Comparison of ENCODE assay signal across 8 mouse cellular contexts in the genomic region with DNA sequence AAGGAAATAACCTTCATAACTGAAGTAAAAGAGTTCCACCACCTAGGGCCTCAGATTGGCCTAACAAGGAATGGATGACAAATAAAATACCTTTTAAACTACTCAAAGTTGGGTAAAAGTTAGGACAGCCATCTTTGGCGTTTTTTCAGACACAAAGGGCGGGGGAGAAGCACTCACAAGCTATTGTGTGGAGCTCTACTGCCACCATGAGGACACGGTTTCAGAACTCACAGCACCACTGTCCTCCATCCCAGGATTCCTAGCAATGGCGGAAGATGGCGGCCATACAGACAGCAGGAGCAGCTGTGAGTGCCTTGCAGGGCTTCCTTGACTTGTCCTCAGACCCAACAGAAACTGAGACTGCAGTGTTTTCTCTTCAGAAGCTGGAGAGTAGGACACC.
DNase-seq lines count a peak whose midpoint lies in the region; ATAC-seq lines count a peak whose summit lies in the region.
"Had no signal": no experiment of that assay in that cellular context is flagged by ENCODE, and none has a peak within 500 bp of the region (broad histone marks: within the 10 kb centered on the region; RNA-seq: fewer than 3 reads in every experiment).

No protein-coding gene starts in this region.

- WGBS in forebrain, embryonic 16.5 days: 68% methylated on average over 5 of the region's 5 CpGs
- 56% methylated on average over 5 of the region's 5 CpGs for WGBS in kidney, embryonic 16.5 days
- 79% methylated on average over 5 of the region's 5 CpGs for WGBS in midbrain, embryonic 11.5 days

- H3K4me3 ChIP-seq in forebrain, embryonic 16.5 days (replicated peaks; ENCODE audit: low read length): no peak overlapping the region
- peak overlapping the region; percentile 16; the same call in 1 of the 2 replicates for H3K4me3 ChIP-seq in kidney, embryonic 16.5 days (ENCODE audit: low read length)
- no peak overlapping the region for H3K4me3 ChIP-seq in midbrain, embryonic 11.5 days (ENCODE audit: low read depth, low read length)
- H3K4me3 ChIP-seq: neural tube, embryonic 12.5 days had no signal

- no peaks in the 10 kb centered on the region for H3K27me3 ChIP-seq in forebrain, embryonic 16.5 days (replicated peaks; ENCODE audit: control insufficient read depth, insufficient read depth, low read length)
- H3K27me3 ChIP-seq in kidney, embryonic 16.5 days (ENCODE audit: insufficient read depth, low read length): no peaks in the 10 kb centered on the region
- H3K27me3 ChIP-seq in midbrain, embryonic 11.5 days (ENCODE audit: control insufficient read depth, insufficient read depth, low read length): no peaks in the 10 kb centered on the region
- H3K27me3 ChIP-seq: neural tube, embryonic 12.5 days had no signal

- H3K9me3 ChIP-seq in forebrain, embryonic 16.5 days (ENCODE audit: control insufficient read depth, low read length): no peaks in the 10 kb centered on the region
- no peaks in the 10 kb centered on the region for H3K9me3 ChIP-seq in kidney, embryonic 16.5 days (ENCODE audit: low read length)
- H3K9me3 ChIP-seq in midbrain, embryonic 11.5 days (ENCODE audit: control insufficient read depth, low read length): no peaks in the 10 kb centered on the region
- H3K9me3 ChIP-seq: neural tube, embryonic 12.5 days had no signal

- H3K4me1 ChIP-seq in forebrain, embryonic 16.5 days (replicated peaks; ENCODE audit: control insufficient read depth, insufficient read depth, low read length): no peaks in the 10 kb centered on the region
- no peaks in the 10 kb centered on the region for H3K4me1 ChIP-seq in kidney, embryonic 16.5 days (ENCODE audit: insufficient read depth, low read length)
- H3K4me1 ChIP-seq in midbrain, embryonic 11.5 days (ENCODE audit: control insufficient read depth, insufficient read depth, low read length): no peaks in the 10 kb centered on the region
- H3K4me1 ChIP-seq: neural tube, embryonic 12.5 days had no signal

- peak overlapping the region; percentile 25 for H3K4me2 ChIP-seq in forebrain, embryonic 16.5 days (ENCODE audit: low read length)
- no peak overlapping the region for H3K4me2 ChIP-seq in kidney, embryonic 16.5 days (replicated peaks; ENCODE audit: low read depth, low read length)
- H3K4me2 ChIP-seq in midbrain, embryonic 11.5 days: no peak overlapping the region
- H3K4me2 ChIP-seq: neural tube, embryonic 12.5 days had no signal

- no peak overlapping the region for H3K9ac ChIP-seq in forebrain, embryonic 16.5 days (replicated peaks; ENCODE audit: low read depth, low read length)
- no peak overlapping the region for H3K9ac ChIP-seq in kidney, embryonic 16.5 days (replicated peaks; ENCODE audit: low read length)
- no peak overlapping the region for H3K9ac ChIP-seq in midbrain, embryonic 11.5 days (ENCODE audit: low read length)
- H3K9ac ChIP-seq: neural tube, embryonic 12.5 days had no signal

- DNase-seq in layer of hippocampus, postnatal 25 days (ENCODE audit: extremely low spot score in 1 of 2, low spot score in 1 of 2): peak; percentile 88 to 89
- no peak for DNase-seq in layer of hippocampus, adult 11-12 months (ENCODE audit: low spot score)
- DNase-seq in adipocyte (ENCODE audit: low spot score): peak; percentile 11
- DNase-seq in midbrain, embryonic 11.5 days (ENCODE audit: low spot score, missing footprints): peak; percentile 94
- peak; percentile 66 for DNase-seq in yolk sac, embryonic 10.5 days (ENCODE audit: low spot score)

- H3K36me3 ChIP-seq in forebrain, embryonic 16.5 days (ENCODE audit: control insufficient read depth, insufficient read depth): no peaks in the 10 kb centered on the region
- peaks cover 4% of the 10 kb centered on the region; the same call in 1 of the 2 replicates for H3K36me3 ChIP-seq in kidney, embryonic 16.5 days (ENCODE audit: insufficient read depth, low read length)
- no peaks in the 10 kb centered on the region for H3K36me3 ChIP-seq in midbrain, embryonic 11.5 days (ENCODE audit: control insufficient read depth, insufficient read depth, low read length)

- ATAC-seq in forebrain, embryonic 16.5 days: no peak
- no peak for ATAC-seq in kidney, embryonic 16.5 days (ENCODE audit: low FRiP score, low TSS enrichment)
- peak; percentile 44; the same call in 1 of the 2 replicates for ATAC-seq in midbrain, embryonic 11.5 days (ENCODE audit: low FRiP score)

- no peak overlapping the region for H3K27ac ChIP-seq in forebrain, embryonic 16.5 days (ENCODE audit: low read length)
- H3K27ac ChIP-seq in kidney, embryonic 16.5 days (ENCODE audit: low read length): no peak overlapping the region
- H3K27ac ChIP-seq in midbrain, embryonic 11.5 days (ENCODE audit: low read depth, low read length): no peak overlapping the region
- H3K27ac ChIP-seq: neural tube, embryonic 12.5 days had no signal
